Mouse (Mus musculus) liver, embryonic 14.5 days (tissue): ENCODE measurements around the gene Fignl1. TPM values are rescaled to one million over a fixed set of nuclear protein-coding genes. Genes with fewer than 3 reads are reported as not detected.

Experiments used
- ATAC-seq: fragments of 200-750 bp; cut with Nextera tagmentation; 2 replicates; pipeline ENCODE4 v1.8.0; 2017; ENCODE audit warnings: moderate number of reproducible peaks, mild to moderate bottlenecking, moderate library complexity; ENCODE audit not compliant: insufficient read depth
- DNase-seq, 3 experiments: peaks; one replicate each; pipeline ENCODE4 v3.0.0-alpha.2; 2012 to 2013; ENCODE audit warnings: low read depth in 3 of 3, low spot score in 3 of 3
- H3K27ac ChIP-seq: fragments of 300-500 bp; sonication (generic); 2 replicates; pipeline ENCODE4 v1.5.1; 2014; ENCODE audit warnings: moderate library complexity, mild to moderate bottlenecking, control low read depth, inconsistent platforms
- H3K27me3 ChIP-seq: fragments of 300-500 bp; sonication (generic); 2 replicates; pipeline ENCODE4 v1.6.1; 2014; ENCODE audit warnings: mild to moderate bottlenecking, low read length, moderate library complexity; ENCODE audit not compliant: control insufficient read depth, insufficient read depth
- H3K36me3 ChIP-seq: fragments of 300-500 bp; sonication (generic); replicated peaks from 2 replicates; pipeline ENCODE4 v1.6.1; 2014; ENCODE audit warnings: low read depth; ENCODE audit not compliant: control insufficient read depth, insufficient read depth
- H3K4me1 ChIP-seq, 2 experiments: fragments of 200-500 bp in 1 of 2; fragments of 300-500 bp in 1 of 2; sonication (generic) in 1 of 2; replicated peaks; 2 replicates each; pipeline ENCODE4 v1.6.1; 2012 to 2014; ENCODE audit warnings: antibody characterized with exemption in 1 of 2, inconsistent platforms in 1 of 2, low read length in 1 of 2; ENCODE audit not compliant: control insufficient read depth in 2 of 2, insufficient read depth in 2 of 2
- H3K4me2 ChIP-seq: fragments of 300-500 bp; sonication (generic); 2 replicates; pipeline ENCODE4 v1.6.1; 2014; ENCODE audit warnings: low read depth, mild to moderate bottlenecking, control low read depth, moderate library complexity
- H3K4me3 ChIP-seq, 2 experiments: fragments of 200-500 bp in 1 of 2; fragments of 300-500 bp in 1 of 2; sonication (generic) in 1 of 2; 2 replicates each; pipeline ENCODE4 v1.5.1; 2012 to 2014; ENCODE audit warnings: low read depth in 2 of 2, low read length in 2 of 2, mild to moderate bottlenecking in 2 of 2, control low read depth in 1 of 2, inconsistent platforms in 1 of 2, moderate library complexity in 1 of 2; ENCODE audit not compliant: insufficient read depth in 1 of 2
- H3K9ac ChIP-seq: fragments of 300-500 bp; sonication (generic); replicated peaks from 2 replicates; pipeline ENCODE4 v1.6.1; 2014; ENCODE audit warnings: mild to moderate bottlenecking, control low read depth, moderate library complexity
- H3K9me3 ChIP-seq: fragments of 300-500 bp; sonication (generic); 2 replicates; pipeline ENCODE4 v1.6.1; 2016; ENCODE audit warnings: low read length, mixed read lengths; ENCODE audit not compliant: control insufficient read depth
- CTCF ChIP-seq: IDR thresholded peaks from 2 replicates; pipeline ENCODE4 v1.5.1; 2016; ENCODE audit warnings: antibody characterized with exemption, low read depth, control low read depth
- EP300 ChIP-seq: IDR thresholded peaks from 2 replicates; pipeline ENCODE4 v1.6.1; 2016; ENCODE audit warnings: antibody characterized with exemption, low read depth
- WGBS: fragments of 180-500 bp; shearing (Covaris S2); extraction: QIAGEN DNeasy Blood & Tissue Kit; methylation state at CpG from one replicate; pipeline ENCODE4 v1.1.7; 2014; ENCODE audit not compliant: insufficient replicate concordance; 5-methylcytosine and 5-hydroxymethylcytosine counted together
- polyA plus RNA-seq, 2 experiments: library from polyadenylated mRNA; depleted of rRNA in 1 of 2; stranded (reverse) in 1 of 2; unstranded in 1 of 2; fragments of >200 nt; fragmentation: Nextera tagmentation in 1 of 2; extraction: Ambion mirVana in 1 of 2; gene quantifications; 2 replicates each; pipeline versions ENCODE4 v1.2.1 to v1.2.3; 2012 to 2014

The Fignl1 gene
- polyA plus RNA-seq, 2 experiments, result 32.2 to 102 TPM

- no peaks in the 10 kb centered on the region for H3K27me3 ChIP-seq
- TF ChIP-seq CTCF, result no peak
- TF ChIP-seq EP300, result no peak
- WGBS, result 72% methylated on average over 8 of the region's 8 CpGs
- no peaks in the 10 kb centered on the region for H3K36me3 ChIP-seq
- H3K4me2 ChIP-seq, result no peak overlapping the region
- no peak overlapping the region for H3K27ac ChIP-seq
- no peak overlapping the region for H3K9ac ChIP-seq
- H3K4me3 ChIP-seq, result no peak overlapping the region
- no peaks in the 10 kb centered on the region for H3K4me1 ChIP-seq
- DNase-seq, result no peak
- ATAC-seq, result no peak
- no peaks in the 10 kb centered on the region for H3K9me3 ChIP-seq
Measured at GRCm38 (mm10) chr11:11781728-11782127, 27.0 kb downstream of the Fignl1 start.

- ATAC-seq, result no peak
- Histone ChIP-seq H3K27me3 (no peaks in the 10 kb centered on the region), H3K4me2 (no peak overlapping the region), H3K4me3 (no peak overlapping the region), H3K36me3 (no peaks in the 10 kb centered on the region), H3K4me1 (no peaks in the 10 kb centered on the region), H3K27ac (no peak overlapping the region), H3K9me3 (no peaks in the 10 kb centered on the region), H3K9ac (no peak overlapping the region)
- DNase-seq, result no peak
- TF ChIP-seq CTCF (no peak), EP300 (no peak)
- 81% methylated on average over 6 of the region's 6 CpGs for WGBS
Measured at GRCm38 (mm10) chr11:11778345-11778744, 30.4 kb downstream of the Fignl1 start.

DNA sequence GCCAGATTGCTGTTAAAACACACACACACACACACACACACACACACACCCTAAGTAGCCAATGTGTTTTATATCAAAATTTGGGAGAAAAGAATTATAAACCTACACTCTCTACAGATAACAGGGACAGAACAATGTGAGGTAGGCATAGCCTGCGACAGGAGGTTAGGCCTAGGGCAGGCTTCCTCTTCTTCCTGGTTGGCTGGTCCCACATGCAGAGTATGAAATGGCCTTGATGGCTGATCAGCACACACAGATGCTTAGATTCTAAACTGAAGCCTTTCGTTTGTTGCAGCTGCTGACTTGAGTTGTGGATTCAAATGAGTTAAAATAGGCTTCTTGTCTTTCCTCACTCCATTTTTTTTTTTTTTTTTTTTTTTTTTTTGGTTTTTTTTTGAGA is 31.0 kb downstream of the Fignl1 start:
- H3K4me1 ChIP-seq, result no peaks in the 10 kb centered on the region
- no peak overlapping the region for H3K9ac ChIP-seq
- no peaks in the 10 kb centered on the region for H3K27me3 ChIP-seq
- ATAC-seq (no peak), DNase-seq (no peak)
- WGBS, result 63% methylated on average over 2 of the region's 2 CpGs
- H3K36me3 ChIP-seq, result no peaks in the 10 kb centered on the region
- TF ChIP-seq EP300 (no peak), CTCF (no peak)
- no peak overlapping the region for H3K4me2 ChIP-seq
- no peak overlapping the region for H3K27ac ChIP-seq
- no peaks in the 10 kb centered on the region for H3K9me3 ChIP-seq
- no peak overlapping the region for H3K4me3 ChIP-seq

DNA sequence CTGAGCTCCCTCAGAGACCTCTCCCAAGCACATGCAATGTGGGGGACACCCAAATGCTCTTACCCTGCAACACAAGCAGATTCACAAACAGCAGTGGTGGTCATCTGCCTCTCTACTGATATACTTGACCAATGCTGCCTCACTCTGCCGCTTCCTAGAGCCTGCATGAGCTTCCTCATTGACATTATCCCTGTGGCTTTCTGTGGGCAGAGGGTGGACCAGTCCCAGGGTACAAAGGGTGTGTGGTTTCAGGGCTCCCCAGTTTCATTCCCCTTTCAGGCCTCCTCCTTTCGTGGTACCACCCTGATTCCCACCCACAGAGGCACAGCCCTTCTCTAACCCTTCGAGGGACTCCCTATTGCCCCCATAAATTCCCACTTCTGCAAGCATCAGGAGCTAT is 31.5 kb downstream of the Fignl1 start:
- WGBS, result 39% methylated on average over 3 of the region's 3 CpGs
- TF ChIP-seq CTCF (no peak), EP300 (no peak)
- H3K4me3 ChIP-seq, result no peak overlapping the region
- H3K27ac ChIP-seq, result no peak overlapping the region
- no peaks in the 10 kb centered on the region for H3K27me3 ChIP-seq
- no peaks in the 10 kb centered on the region for H3K4me1 ChIP-seq
- H3K9me3 ChIP-seq, result no peaks in the 10 kb centered on the region
- DNase-seq (no peak), ATAC-seq (no peak)
- H3K36me3 ChIP-seq, result no peaks in the 10 kb centered on the region
- H3K4me2 ChIP-seq, result no peak overlapping the region
- H3K9ac ChIP-seq, result no peak overlapping the region

GRCm38 (mm10) chr11:11776822-11777174 is 32.0 kb downstream of the Fignl1 start:
- Histone ChIP-seq H3K9ac (no peak overlapping the region), H3K27me3 (no peaks in the 10 kb centered on the region), H3K36me3 (no peaks in the 10 kb centered on the region), H3K4me2 (no peak overlapping the region), H3K4me1 (no peaks in the 10 kb centered on the region), H3K4me3 (no peak overlapping the region), H3K27ac (no peak overlapping the region), H3K9me3 (no peaks in the 10 kb centered on the region)
- WGBS, result 62% methylated on average over 7 of the region's 7 CpGs
- ATAC-seq (no peak), DNase-seq (no peak)
- TF ChIP-seq EP300, result no peak
- TF ChIP-seq CTCF, result no peak
